Mouse (Mus musculus) heart, postnatal 0 days (tissue): Measurements from ENCODE around the gene B230217C12Rik.

Experiments used
- CTCF ChIP-seq: IDR thresholded peaks from 2 replicates; pipeline ENCODE4 v1.5.1; 2016; ENCODE audit warnings: antibody characterized with exemption, control low read depth, low read depth
- EP300 ChIP-seq: IDR thresholded peaks from 2 replicates; pipeline ENCODE4 v1.6.1; 2016; ENCODE audit warnings: antibody characterized with exemption, low read depth

DNA sequence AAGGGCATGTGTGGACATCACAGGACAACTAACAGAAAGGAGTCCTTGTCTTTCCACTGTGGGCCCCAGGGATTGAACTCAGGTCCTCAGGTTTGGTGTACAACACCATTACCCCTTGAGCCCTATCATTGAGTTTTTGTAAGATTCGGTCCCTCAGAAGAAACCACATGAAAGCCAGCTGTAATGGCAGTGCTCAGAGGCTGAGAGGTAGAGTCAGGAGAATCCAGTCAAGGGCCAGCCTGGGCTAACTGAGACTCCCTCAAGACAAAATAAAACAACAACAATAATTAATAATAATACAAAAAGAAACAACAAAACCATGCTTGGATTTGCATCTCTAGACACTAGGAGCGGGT is 467 bp upstream of the B230217C12Rik start:
- TF ChIP-seq CTCF (no peak), EP300 (no peak)
